ENCODE assay signal across 14 mouse cellular contexts in genomic region chr4:54282934-54283333, GRCm38 (mm10).
DNase-seq lines count a peak whose midpoint lies in the region; ATAC-seq lines count a peak whose summit lies in the region.
"Had no signal": no experiment of that assay in that cellular context is flagged by ENCODE, and none has a peak within 500 bp of the region (broad histone marks: within the 10 kb centered on the region; RNA-seq: fewer than 3 reads in every experiment).

No protein-coding gene starts in this region.

- no peak for ATAC-seq in megakaryocyte, adult 5-6 weeks (ENCODE audit: poor library complexity, severe bottlenecking)
- ATAC-seq: CD4-positive, CD25-positive, alpha-beta regulatory T cell, adult 4 months; forebrain, postnatal 0 days had no signal

- intact Hi-C loops in gastrocnemius, postnatal 14 days (cut with DNase I; ENCODE audit: low total_unique reads): no loop called here

- peak; percentile 7 for DNase-seq in layer of hippocampus, adult 11-12 months (ENCODE audit: low spot score)
- no peak for DNase-seq in layer of hippocampus, adult 9-10 months (ENCODE audit: low spot score)
- DNase-seq in cerebellum, adult 9-10 months: peak; percentile 6
- peak; percentile 36 for DNase-seq in gastrocnemius, postnatal 14 days
- peak; percentile 13 for DNase-seq in right cerebral cortex, postnatal 25 days
- no peak for DNase-seq in ovary, postnatal 14 days (ENCODE audit: low spot score)
- DNase-seq: adrenal gland, postnatal 14 days; forebrain, postnatal 0 days; kidney, postnatal 36 days; liver; retina, postnatal 1 day; thymus, postnatal 4 days had no signal

Comparison
In these comparisons a context has a peak if more than half of its experiments do, and no peak if none do; other contexts are left out.
1. DNase-seq: peak in layer of hippocampus, adult 11-12 months (single experiment), cerebellum, adult 9-10 months (single experiment), gastrocnemius, postnatal 14 days (single experiment) and right cerebral cortex, postnatal 25 days (single experiment); none in layer of hippocampus, adult 9-10 months (single experiment) and ovary, postnatal 14 days (single experiment).